ENCODE assay signal across 10 mouse cellular contexts in genomic region chr3:121163271-121163819, GRCm38 (mm10). TPM values are rescaled to one million over a fixed set of nuclear protein-coding genes. Genes with fewer than 3 reads are reported as not detected.
A peak's percentile ranks its signal among the peaks of the same experiment; 100 is the strongest.
DNase-seq lines count a peak whose midpoint lies in the region; ATAC-seq and TF ChIP-seq lines count a peak whose summit lies in the region.
"Had no signal": no experiment of that assay in that cellular context is flagged by ENCODE, and none has a peak within 500 bp of the region (broad histone marks: within the 10 kb centered on the region; RNA-seq: fewer than 3 reads in every experiment).

No protein-coding gene starts in this region.

- H3K4me2 ChIP-seq in kidney, embryonic 15.5 days = no peak overlapping the region
- H3K4me2 ChIP-seq: embryonic facial prominence, embryonic 15.5 days had no signal

- H3K9me3 ChIP-seq in kidney, embryonic 15.5 days (replicated peaks) = no peaks in the 10 kb centered on the region
- H3K9me3 ChIP-seq: embryonic facial prominence, embryonic 15.5 days had no signal

- H3K79me2 ChIP-seq in liver, adult 2 months (ENCODE audit: control insufficient read depth, insufficient read depth, low read length) = no peaks in the 10 kb centered on the region

- H3K4me3 ChIP-seq in kidney, embryonic 15.5 days (replicated peaks) = no peak overlapping the region
- no peak overlapping the region for H3K4me3 ChIP-seq in liver, adult 2 months (ENCODE audit: insufficient read depth, low read depth, low read length)
- H3K4me3 ChIP-seq in olfactory bulb, adult 2 months (ENCODE audit: insufficient read depth, low read depth, low read length) = no peak overlapping the region
- H3K4me3 ChIP-seq: embryonic facial prominence, embryonic 15.5 days had no signal

- ATAC-seq in kidney, embryonic 15.5 days (replicated peaks; ENCODE audit: low FRiP score) = no peak
- ATAC-seq in activated CD4-positive, CD25-positive, alpha-beta regulatory T cell, adult 4 months = peak; percentile 80

- TF ChIP-seq POLR2A in liver, adult 2 months (IDR thresholded peaks at IDR 0.05; ENCODE audit: extremely low read depth, insufficient read depth, low read length) = no peak
- no peak for TF ChIP-seq POLR2A in olfactory bulb, adult 2 months (IDR thresholded peaks at IDR 0.05; ENCODE audit: insufficient read depth, low read depth, low read length)

- no peak overlapping the region for H3K9ac ChIP-seq in kidney, embryonic 15.5 days
- no peak overlapping the region for H3K9ac ChIP-seq in liver, adult 2 months (ENCODE audit: low read depth, low read length)
- H3K9ac ChIP-seq: embryonic facial prominence, embryonic 15.5 days had no signal

- WGBS in kidney, embryonic 15.5 days = 53% methylated on average over 7 of the region's 7 CpGs
- WGBS in liver, adult 2 months = 33% methylated on average over 7 of the region's 7 CpGs
- WGBS in olfactory bulb, adult 2 months = 45% methylated on average over 7 of the region's 7 CpGs

- no peaks in the 10 kb centered on the region for H3K27me3 ChIP-seq in kidney, embryonic 15.5 days
- no peaks in the 10 kb centered on the region for H3K27me3 ChIP-seq in liver, adult 2 months (ENCODE audit: control insufficient read depth, insufficient read depth, low read length)
- H3K27me3 ChIP-seq: embryonic facial prominence, embryonic 15.5 days had no signal

- DNase-seq in kidney, adult 18-20 months = peak; percentile 65
- peak; percentile 82 for DNase-seq in embryo, embryonic 10 days (ENCODE audit: low spot score)
- peak; percentile 78 for DNase-seq in heart, postnatal 4 days
- peak; percentile 65 for DNase-seq in liver, adult 2 months (ENCODE audit: extremely low read depth, low read depth, low spot score)
- peak; percentile 82 to 84 for DNase-seq in thymus, postnatal 36 days

- no peaks in the 10 kb centered on the region for H3K36me3 ChIP-seq in kidney, embryonic 15.5 days
- H3K36me3 ChIP-seq in liver, adult 2 months (ENCODE audit: control insufficient read depth, insufficient read depth, low read length) = no peaks in the 10 kb centered on the region
- H3K36me3 ChIP-seq: embryonic facial prominence, embryonic 15.5 days had no signal

- TF ChIP-seq CTCF in liver, adult 2 months (IDR thresholded peaks at IDR 0.05; ENCODE audit: low read depth, low read length) = peak; percentile 99
- TF ChIP-seq CTCF in olfactory bulb, adult 2 months (IDR thresholded peaks at IDR 0.05; ENCODE audit: insufficient read depth, low read depth, low read length) = peak; percentile 66

- H3K4me1 ChIP-seq in kidney, embryonic 15.5 days = no peaks in the 10 kb centered on the region
- peaks cover 8% of the 10 kb centered on the region; the same call in 1 of the 2 replicates for H3K4me1 ChIP-seq in liver, adult 2 months (ENCODE audit: control insufficient read depth, insufficient read depth, low read length)
- peaks cover 2% of the 10 kb centered on the region; the same call in 1 of the 2 replicates for H3K4me1 ChIP-seq in olfactory bulb, adult 2 months (ENCODE audit: control insufficient read depth, insufficient read depth, low read length)
- H3K4me1 ChIP-seq: embryonic facial prominence, embryonic 15.5 days had no signal

- H3K27ac ChIP-seq in kidney, embryonic 15.5 days = no peak overlapping the region
- no peak overlapping the region for H3K27ac ChIP-seq in liver, adult 2 months (replicated peaks; ENCODE audit: insufficient read depth, low read depth, low read length)
- no peak overlapping the region for H3K27ac ChIP-seq in olfactory bulb, adult 2 months (ENCODE audit: insufficient read depth, low read depth, low read length)
- H3K27ac ChIP-seq: embryonic facial prominence, embryonic 15.5 days; macrophage had no signal

RNA-seq across cellular contexts. Expression of gene Rwdd3, which starts 8.2 kb away (rescaled TPM):
- 4.6 and 5.9 TPM in 2 replicates for polyA plus RNA-seq in kidney, embryonic 15.5 days (2015; fragmentation: Nextera tagmentation; extraction: Ambion mirVana)
- 10 to 100 TPM in 1 of 2 experiments, 1 to 10 TPM in 1; 7.0 to 16.4 TPM for polyA plus RNA-seq in activated CD4-positive, CD25-positive, alpha-beta regulatory T cell, adult 4 months (2017; shearing (Covaris generic))
- total RNA-seq in heart, postnatal 4 days (2021) = 1 to 10 TPM; 3.3 to 4.0 TPM
- total RNA-seq in liver, adult 2 months (2014; rRNA removed) = 10.5 and 12.9 TPM in 2 replicates
- polyA plus RNA-seq in liver, adult 2 months (2012; rRNA removed) = 2.5 and 3.5 TPM in 2 replicates
- polyA plus RNA-seq in olfactory bulb, adult 2 months (2012; ENCODE audit: insufficient read depth, insufficient read length, low replicate concordance, missing spikeins) = not detected in 2 replicates
